Mouse (Mus musculus): ENCODE measurements around the gene Prrt3.

GRCm38 (mm10) chr6:113473715-113474114, 28.0 kb downstream of the Prrt3 start:
- no peak for TF ChIP-seq POLR2A (IDR thresholded peaks at IDR 0.05; ENCODE audit: extremely low read depth, insufficient read depth, low read length)
- TF ChIP-seq CTCF (IDR thresholded peaks at IDR 0.05; ENCODE audit: extremely low read depth, insufficient read depth, low read length), result no peak
